Mouse (Mus musculus) spleen, adult 2 months (tissue): ENCODE measurements at regions not wholly inside any gene's neighbourhood (a gene's known extent, or its start where the extent isn't known, plus 50 kb on each side); places are given as distances from the start of the nearest gene placed in this dataset.

Source experiments
- CTCF ChIP-seq: fragments of 200-500 bp; IDR thresholded peaks from 2 replicates; pipeline ENCODE4 v1.5.1; 2011; ENCODE audit warnings: mild to moderate bottlenecking, inconsistent platforms; ENCODE audit not compliant: insufficient read depth, insufficient read length, insufficient replicate concordance; ENCODE audit errors: extremely low read depth
- POLR2A ChIP-seq: fragments of 200-500 bp; IDR thresholded peaks from 2 replicates; pipeline ENCODE4 v1.6.1; 2011; ENCODE audit warnings: low read depth, low read length, inconsistent platforms

GRCm38 (mm10) chr4:154749160-154749559 is 81.5 kb upstream of the Actrt2 start:
- TF ChIP-seq CTCF (peak; percentile 53; the same call in 1 of the 2 replicates), POLR2A (no peak)
